Mouse (Mus musculus) forebrain, embryonic 11.5 days (tissue): ENCODE measurements around the gene Ms4a18. TPM values are rescaled to one million over a fixed set of nuclear protein-coding genes. Genes with fewer than 3 reads are reported as not detected.

ENCODE experiments used
- ATAC-seq: fragments of 200-750 bp; cut with Nextera tagmentation; replicated peaks from 2 replicates; pipeline ENCODE4 v1.8.0; 2017; ENCODE audit warnings: moderate TSS enrichment; ENCODE audit not compliant: low FRiP score
- DNase-seq: peaks from one replicate; pipeline ENCODE4 v3.0.0-alpha.2; 2017; ENCODE audit warnings: low spot score
- H3K27ac ChIP-seq: fragments of 300-500 bp; sonication (generic); 2 replicates; pipeline ENCODE4 v1.5.1; 2014; ENCODE audit warnings: low read depth, low read length
- H3K27me3 ChIP-seq: fragments of 300-500 bp; sonication (generic); 2 replicates; pipeline ENCODE4 v1.6.1; 2014; ENCODE audit warnings: mild to moderate bottlenecking, low read length, mixed read lengths; ENCODE audit not compliant: control insufficient read depth, insufficient read depth
- H3K36me3 ChIP-seq: fragments of 300-500 bp; sonication (generic); 2 replicates; pipeline ENCODE4 v1.6.1; 2014; ENCODE audit warnings: mild to moderate bottlenecking, low read length, moderate library complexity, mixed read lengths; ENCODE audit not compliant: control insufficient read depth, insufficient read depth
- H3K4me1 ChIP-seq: fragments of 300-500 bp; sonication (generic); replicated peaks from 2 replicates; pipeline ENCODE4 v1.6.1; 2014; ENCODE audit warnings: low read length, mixed read lengths; ENCODE audit not compliant: control insufficient read depth, insufficient read depth
- H3K4me2 ChIP-seq: fragments of 300-500 bp; sonication (generic); 2 replicates; pipeline ENCODE4 v1.6.1; 2014; ENCODE audit warnings: low read depth, mild to moderate bottlenecking, low read length, moderate library complexity, mixed read lengths; ENCODE audit not compliant: severe bottlenecking
- H3K4me3 ChIP-seq: fragments of 300-500 bp; sonication (generic); 2 replicates; pipeline ENCODE4 v1.5.1; 2014; ENCODE audit warnings: low read depth, low read length
- H3K9ac ChIP-seq: fragments of 300-500 bp; sonication (generic); 2 replicates; pipeline ENCODE4 v1.6.1; 2014; ENCODE audit warnings: low read length
- H3K9me3 ChIP-seq: fragments of 300-500 bp; sonication (generic); 2 replicates; pipeline ENCODE4 v1.6.1; 2016; ENCODE audit warnings: low read length, mixed read lengths; ENCODE audit not compliant: control insufficient read depth
- WGBS: fragments of 180-500 bp; shearing (Covaris S2); extraction: QIAGEN DNeasy Blood & Tissue Kit; methylation state at CpG from one replicate; pipeline ENCODE4 v1.1.7; 2014; 5-methylcytosine and 5-hydroxymethylcytosine counted together
- polyA plus RNA-seq: library from polyadenylated mRNA; unstranded; fragments of >200 nt; fragmentation: Nextera tagmentation; extraction: Ambion mirVana; gene quantifications from 2 replicates; pipeline ENCODE4 v1.2.1, GENCODE M21; 2014

Ms4a18 gene
- polyA plus RNA-seq, 1 experiment from 2014 or later = not detected

DNA sequence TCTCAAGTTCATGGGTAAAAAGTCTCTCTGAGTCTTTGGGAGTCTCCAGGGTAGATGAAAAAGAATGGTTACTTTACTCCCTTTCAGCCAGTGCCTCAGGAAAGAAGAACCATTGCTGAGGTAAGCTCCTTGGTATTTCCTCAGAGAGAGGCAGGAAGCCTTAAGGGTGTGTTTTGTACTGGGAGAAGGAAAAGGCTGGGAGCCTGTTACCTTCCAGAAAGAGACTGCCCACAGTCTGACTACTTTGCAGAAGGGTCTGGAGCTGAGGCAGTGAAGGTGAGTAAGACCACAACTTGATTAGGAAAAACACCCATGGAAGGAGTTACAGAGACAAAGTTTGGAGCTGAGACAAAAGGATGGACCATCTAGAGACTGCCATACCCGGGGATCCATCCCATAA lies 30.7 kb upstream of the Ms4a18 start:
- WGBS = 73% methylated on average over 1 of the region's 1 CpGs
- no peaks in the 10 kb centered on the region for H3K9me3 ChIP-seq
- no peak for DNase-seq
- no peak for ATAC-seq
- no peak overlapping the region for H3K4me3 ChIP-seq
- no peak overlapping the region for H3K4me2 ChIP-seq
- no peaks in the 10 kb centered on the region for H3K27me3 ChIP-seq
- H3K27ac ChIP-seq = no peak overlapping the region
- no peak overlapping the region for H3K9ac ChIP-seq
- H3K4me1 ChIP-seq = no peaks in the 10 kb centered on the region
- no peaks in the 10 kb centered on the region for H3K36me3 ChIP-seq

DNA sequence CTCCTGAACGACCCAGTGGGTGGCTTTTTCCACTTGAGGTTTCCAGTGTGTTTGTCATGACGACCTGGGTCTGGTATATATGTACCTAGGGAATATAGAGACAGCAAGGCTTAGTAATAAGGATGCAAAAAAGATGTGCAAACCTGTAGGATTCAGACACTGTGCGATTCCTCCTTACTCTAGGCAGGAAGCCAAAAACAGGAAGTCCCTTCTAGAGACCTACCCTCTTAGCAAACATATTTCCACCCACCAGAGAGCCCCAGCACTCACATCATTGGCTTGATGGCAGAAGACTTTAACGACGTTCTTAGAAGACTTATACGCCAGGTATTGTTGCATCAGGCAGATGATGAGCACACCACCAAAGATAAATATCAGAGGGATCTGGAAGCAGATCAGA lies 30.2 kb upstream of the Ms4a18 start:
- no peak for DNase-seq

DNA sequence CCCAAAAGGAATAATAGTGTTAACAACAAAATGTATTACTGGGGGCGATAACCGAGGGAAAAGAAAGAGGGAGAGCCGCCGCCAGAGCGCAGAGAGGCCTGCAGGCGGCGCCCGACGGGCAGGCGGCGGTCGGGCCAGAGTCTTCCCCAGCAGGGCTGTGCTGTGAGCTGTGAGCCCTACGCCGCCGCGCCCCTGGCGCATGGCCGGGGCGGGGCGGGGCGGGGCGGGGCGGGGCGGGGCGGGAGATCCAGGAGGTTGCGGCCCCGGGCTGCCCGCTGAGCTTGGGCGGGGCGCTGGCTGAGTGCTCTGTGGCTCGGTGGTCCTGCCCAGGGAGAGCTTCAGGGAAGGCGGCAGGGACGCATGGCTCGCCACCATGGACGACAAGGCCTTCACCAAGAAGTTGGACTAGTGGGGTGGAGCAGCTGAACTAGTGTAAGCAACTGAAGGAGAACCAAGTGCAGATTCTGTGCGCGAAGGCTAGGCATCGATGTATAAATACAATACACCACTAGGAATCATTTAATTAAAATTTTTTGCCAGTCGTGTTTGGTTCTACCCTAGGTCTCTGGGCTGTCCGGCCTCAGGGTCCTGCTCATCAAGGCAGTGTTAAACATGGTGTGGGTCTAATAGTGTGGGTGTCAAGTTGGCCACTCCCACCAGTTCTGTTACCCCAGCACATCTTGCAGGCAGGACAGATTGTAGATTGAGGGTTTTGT lies 27.3 kb upstream of the Ms4a18 start:
- H3K36me3 ChIP-seq = no peaks in the 10 kb centered on the region
- H3K27me3 ChIP-seq = no peaks in the 10 kb centered on the region
- H3K9ac ChIP-seq = no peak overlapping the region; the same call in 1 of the 2 replicates
- peak; percentile 88 for DNase-seq
- WGBS = 6% methylated on average over 40 of the region's 40 CpGs
- H3K27ac ChIP-seq = no peak overlapping the region
- no peaks in the 10 kb centered on the region for H3K9me3 ChIP-seq
- peak overlapping the region; percentile 24 for H3K4me3 ChIP-seq
- H3K4me1 ChIP-seq = no peaks in the 10 kb centered on the region
- peak overlapping the region; percentile 54 for H3K4me2 ChIP-seq
- ATAC-seq = peak; percentile 99

More for the DNA sequence above, 30.2 kb upstream of the Ms4a18 start:
- Histone ChIP-seq H3K36me3 (no peaks in the 10 kb centered on the region), H3K4me3 (no peak overlapping the region), H3K4me1 (no peaks in the 10 kb centered on the region), H3K27ac (no peak overlapping the region), H3K27me3 (no peaks in the 10 kb centered on the region), H3K9ac (no peak overlapping the region), H3K4me2 (no peak overlapping the region), H3K9me3 (no peaks in the 10 kb centered on the region)
- no peak for ATAC-seq
- 84% methylated on average over 6 of the region's 6 CpGs for WGBS

DNA sequence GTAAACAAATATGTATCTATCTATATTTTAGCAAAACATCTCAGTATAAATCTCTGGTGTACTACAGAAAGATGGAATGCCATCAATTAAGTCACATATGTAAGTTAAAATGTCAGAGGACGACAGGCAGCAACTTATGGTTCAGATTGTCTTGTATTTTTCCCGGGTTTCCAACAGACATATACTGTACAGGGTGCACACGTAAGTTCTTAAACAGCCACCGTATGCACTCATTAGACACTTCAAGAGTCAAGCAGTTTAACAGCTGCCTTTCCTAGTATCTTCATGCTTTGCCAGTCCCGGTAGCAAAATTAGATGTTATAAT lies 26.8 kb upstream of the Ms4a18 start:
- WGBS = 42% methylated on average over 5 of the region's 5 CpGs
- H3K36me3 ChIP-seq = no peaks in the 10 kb centered on the region
- H3K4me1 ChIP-seq = no peaks in the 10 kb centered on the region
- H3K9ac ChIP-seq = no peak overlapping the region; the same call in 1 of the 2 replicates
- peak overlapping the region; percentile 24; the same call in 1 of the 2 replicates for H3K4me3 ChIP-seq
- H3K4me2 ChIP-seq = peak overlapping the region; percentile 54
- no peaks in the 10 kb centered on the region for H3K27me3 ChIP-seq
- H3K27ac ChIP-seq = no peak overlapping the region
- no peaks in the 10 kb centered on the region for H3K9me3 ChIP-seq
- ATAC-seq (peak; percentile 74), DNase-seq (no peak)

DNA sequence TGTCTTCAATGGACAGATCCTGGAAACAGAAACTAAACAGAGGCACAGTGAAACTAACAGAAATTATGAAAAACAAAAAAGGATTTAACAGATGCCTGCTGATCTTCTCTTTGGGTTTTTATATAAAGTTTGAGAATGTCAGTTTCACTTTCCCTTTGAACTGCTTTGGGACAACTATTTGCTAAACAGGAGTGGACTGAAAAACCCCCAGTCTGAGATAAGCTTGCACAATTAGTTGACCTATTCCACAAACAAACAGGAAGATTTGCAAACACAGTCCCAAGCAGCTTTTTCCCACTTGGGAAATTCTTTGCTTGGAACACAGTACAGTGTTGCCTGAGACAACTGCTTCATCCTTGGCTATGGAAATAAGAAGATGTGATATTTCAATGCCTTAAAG lies 19.7 kb upstream of the Ms4a18 start:
- Histone ChIP-seq H3K4me2 (no peak overlapping the region), H3K27me3 (no peaks in the 10 kb centered on the region), H3K36me3 (no peaks in the 10 kb centered on the region), H3K27ac (no peak overlapping the region), H3K4me3 (no peak overlapping the region), H3K4me1 (no peaks in the 10 kb centered on the region), H3K9me3 (no peaks in the 10 kb centered on the region), H3K9ac (no peak overlapping the region)
- DNase-seq (no peak), ATAC-seq (no peak)

DNA sequence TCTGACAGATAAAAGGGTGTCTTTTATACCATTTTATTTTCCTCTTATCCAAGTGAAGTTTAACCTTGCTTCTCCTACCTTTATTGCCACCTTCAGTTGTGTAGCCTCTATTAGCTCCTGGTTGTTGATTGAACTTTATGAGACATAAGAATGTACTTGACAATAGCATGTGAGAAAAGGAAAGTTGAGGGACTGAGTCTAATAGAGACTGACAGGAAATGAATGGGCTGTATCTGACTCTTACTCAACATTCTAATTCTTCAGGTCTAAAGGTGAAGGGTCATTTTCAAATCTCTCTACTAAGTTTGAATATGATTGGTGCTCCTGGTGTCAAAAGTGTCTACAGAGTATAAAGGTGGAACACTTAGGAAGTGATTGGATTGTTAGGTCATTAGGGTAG lies 4.6 kb upstream of the Ms4a18 start:
- H3K9me3 ChIP-seq = no peaks in the 10 kb centered on the region
- ATAC-seq (no peak), DNase-seq (no peak)
- no peak overlapping the region for H3K9ac ChIP-seq
- H3K27ac ChIP-seq = no peak overlapping the region
- no peak overlapping the region for H3K4me2 ChIP-seq
- H3K4me3 ChIP-seq = no peak overlapping the region
- H3K36me3 ChIP-seq = no peaks in the 10 kb centered on the region
- no peaks in the 10 kb centered on the region for H3K27me3 ChIP-seq
- H3K4me1 ChIP-seq = no peaks in the 10 kb centered on the region

DNA sequence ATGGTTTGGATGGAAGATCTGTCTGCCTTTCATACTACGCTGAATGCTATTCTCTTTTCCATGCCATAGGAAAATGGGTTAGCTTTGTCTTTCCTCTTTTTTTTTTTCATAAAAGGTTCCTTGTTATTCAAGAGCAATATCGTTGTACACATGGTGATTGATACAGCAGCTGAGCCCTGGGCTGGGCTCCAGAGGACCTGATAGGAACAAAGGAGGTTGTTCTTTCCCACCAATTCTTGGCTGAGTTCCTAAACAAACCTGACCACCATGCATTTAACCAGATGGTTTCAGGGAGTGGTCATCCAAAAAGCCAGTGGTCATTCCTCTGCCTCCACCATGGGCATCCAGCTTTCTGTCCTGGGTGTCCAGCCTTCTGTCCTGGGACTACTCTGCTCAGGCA lies 580 bp downstream of the Ms4a18 start:
- no peak overlapping the region for H3K9ac ChIP-seq
- H3K36me3 ChIP-seq = no peaks in the 10 kb centered on the region
- no peaks in the 10 kb centered on the region for H3K4me1 ChIP-seq
- H3K27ac ChIP-seq = no peak overlapping the region
- H3K4me3 ChIP-seq = no peak overlapping the region
- WGBS = 92% methylated on average over 2 of the region's 2 CpGs
- H3K27me3 ChIP-seq = no peaks in the 10 kb centered on the region
- DNase-seq = no peak
- no peak overlapping the region for H3K4me2 ChIP-seq
- no peaks in the 10 kb centered on the region for H3K9me3 ChIP-seq
- ATAC-seq = no peak

DNA sequence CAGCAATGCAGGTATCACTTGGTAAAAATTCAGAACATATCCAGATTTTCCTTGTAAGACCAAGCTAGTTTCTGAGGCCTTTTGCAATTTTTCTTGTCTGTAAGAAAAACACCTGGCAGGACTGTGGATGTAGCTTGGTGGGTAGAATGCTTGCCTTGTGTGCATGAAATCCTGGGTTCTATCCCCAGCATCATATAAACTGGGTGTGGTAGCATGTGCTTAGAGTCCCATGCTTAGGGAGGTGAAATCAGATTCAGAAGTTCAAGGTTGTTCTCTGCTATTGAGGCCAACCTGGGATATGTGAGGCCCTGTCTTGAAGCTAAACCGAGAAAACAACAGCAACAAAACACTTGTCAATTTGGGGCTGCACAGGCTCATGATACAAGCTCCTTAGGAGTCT lies 1.8 kb downstream of the Ms4a18 start:
- Histone ChIP-seq H3K27me3 (no peaks in the 10 kb centered on the region), H3K4me2 (no peak overlapping the region), H3K9me3 (no peaks in the 10 kb centered on the region), H3K36me3 (no peaks in the 10 kb centered on the region), H3K9ac (no peak overlapping the region), H3K27ac (no peak overlapping the region), H3K4me3 (no peak overlapping the region), H3K4me1 (no peaks in the 10 kb centered on the region)
- no peak for DNase-seq
- ATAC-seq = no peak
- 84% methylated on average over 1 of the region's 1 CpGs for WGBS

DNA sequence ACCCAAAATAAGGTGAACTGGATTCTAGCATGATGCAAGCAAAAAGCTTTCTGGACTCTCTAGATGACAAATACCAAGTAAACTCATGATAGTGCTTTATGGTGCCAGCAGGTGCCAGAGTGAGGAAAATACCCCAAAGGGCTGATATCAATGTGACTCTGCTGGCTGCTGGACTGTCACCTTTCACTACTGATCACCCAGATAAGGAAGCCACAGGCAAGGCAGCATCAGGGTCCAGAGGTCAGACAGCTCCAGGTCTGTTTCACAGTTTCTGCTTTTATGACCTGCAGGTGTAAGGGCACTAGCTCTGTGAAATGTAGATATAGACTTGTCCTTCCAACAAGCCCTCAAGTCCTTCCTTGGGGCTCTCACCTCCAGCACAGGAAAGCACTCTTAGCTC lies 2.4 kb downstream of the Ms4a18 start:
- no peaks in the 10 kb centered on the region for H3K4me1 ChIP-seq
- no peak for DNase-seq
- no peak overlapping the region for H3K27ac ChIP-seq
- H3K9ac ChIP-seq = no peak overlapping the region
- H3K36me3 ChIP-seq = no peaks in the 10 kb centered on the region
- H3K27me3 ChIP-seq = no peaks in the 10 kb centered on the region
- no peaks in the 10 kb centered on the region for H3K9me3 ChIP-seq
- ATAC-seq = no peak
- no peak overlapping the region for H3K4me3 ChIP-seq
- no peak overlapping the region for H3K4me2 ChIP-seq
